Comparison of ENCODE assay signal across 12 mouse cellular contexts in the genomic region with DNA sequence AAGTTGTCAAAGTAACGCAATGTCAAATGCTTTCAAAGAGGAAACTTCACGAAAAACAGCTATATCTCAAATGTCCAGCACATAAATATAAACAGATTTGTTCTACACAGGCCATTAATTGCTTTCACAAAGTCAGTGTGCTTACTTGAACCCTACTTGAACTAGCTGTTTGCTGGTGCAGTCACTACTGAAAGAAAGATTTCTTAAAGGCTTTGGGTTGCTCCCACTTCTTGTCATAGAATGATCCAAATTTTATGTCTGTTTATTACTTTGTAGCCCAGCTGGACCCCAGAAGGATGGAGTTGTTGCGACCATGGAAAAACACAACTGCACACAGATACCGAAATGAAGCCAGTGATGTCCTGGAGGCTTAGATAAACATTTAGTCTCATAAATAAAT.
"Had no signal": no experiment of that assay in that cellular context is flagged by ENCODE, and none has a peak within 500 bp of the region (broad histone marks: within the 10 kb centered on the region; RNA-seq: fewer than 3 reads in every experiment).

No protein-coding gene starts in this region.

- H3K9me3 ChIP-seq: hindbrain, embryonic 15.5 days; limb, embryonic 15.5 days; midbrain, embryonic 10.5 days; neural tube, embryonic 12.5 days had no signal

- H3K9ac ChIP-seq: hindbrain, embryonic 15.5 days; limb, embryonic 15.5 days; liver, embryonic 14.5 days; neural tube, embryonic 12.5 days had no signal

- H3K27ac ChIP-seq: hindbrain, embryonic 15.5 days; left cerebral cortex, adult 2 months; limb, embryonic 15.5 days; liver, embryonic 14.5 days; midbrain, embryonic 10.5 days; neural tube, embryonic 12.5 days had no signal

- H3K4me2 ChIP-seq: hindbrain, embryonic 15.5 days; limb, embryonic 15.5 days; neural tube, embryonic 12.5 days had no signal

- H3K36me3 ChIP-seq: hindbrain, embryonic 15.5 days; limb, embryonic 15.5 days; midbrain, embryonic 10.5 days; neural tube, embryonic 12.5 days had no signal

- H3K4me3 ChIP-seq: hindbrain, embryonic 15.5 days; left cerebral cortex, adult 2 months; limb, embryonic 15.5 days; midbrain, embryonic 10.5 days; neural tube, embryonic 12.5 days had no signal

- H3K27me3 ChIP-seq: hindbrain, embryonic 15.5 days; limb, embryonic 15.5 days; neural tube, embryonic 12.5 days had no signal

- H3K4me1 ChIP-seq: hindbrain, embryonic 15.5 days; limb, embryonic 15.5 days; midbrain, embryonic 10.5 days; neural tube, embryonic 12.5 days had no signal

- DNase-seq: kidney, adult 8-10 months; lung, adult 2 months; lung, postnatal 4 days; midbrain, embryonic 14.5 days; thymus, adult 2 months; thymus, postnatal 25 days had no signal
